Mouse (Mus musculus) megakaryocyte, embryonic 14.5 days (primary cell): ENCODE results near the gene Ppp2r3a.

Experiments used
- FLI1 ChIP-seq: IDR thresholded peaks from 2 replicates; pipeline ENCODE4 v1.6.1; 2012; ENCODE audit warnings: low read length, inconsistent platforms, mixed read lengths
- GATA1 ChIP-seq: IDR thresholded peaks from 3 replicates; pipeline ENCODE4 v1.6.1; 2012; ENCODE audit warnings: mixed read lengths, low read length, inconsistent platforms, borderline replicate concordance

- no peak for TF ChIP-seq GATA1
- TF ChIP-seq FLI1, result no peak
These were observed 178.3 kb downstream of the Ppp2r3a start for GRCm38 (mm10) chr9:101073041-101073986.
